Mouse (Mus musculus) heart, adult 8-10 months (tissue): ENCODE results near the gene Tdg. TPM values are rescaled to one million over a fixed set of nuclear protein-coding genes. Genes with fewer than 3 reads are reported as not detected.

ENCODE experiments used
- DNase-seq: peaks from one replicate; pipeline ENCODE4 v3.0.0; 2022; ENCODE audit warnings: low spot score
- total RNA-seq, 4 experiments: library from RNA; stranded (reverse); gene quantifications; 2 replicates each; pipeline ENCODE4 v1.2.4; 2022

Tdg gene
- total RNA-seq, 4 experiments from 2014 or later: 8.4 to 11.0 (median 9.4) TPM

DNA sequence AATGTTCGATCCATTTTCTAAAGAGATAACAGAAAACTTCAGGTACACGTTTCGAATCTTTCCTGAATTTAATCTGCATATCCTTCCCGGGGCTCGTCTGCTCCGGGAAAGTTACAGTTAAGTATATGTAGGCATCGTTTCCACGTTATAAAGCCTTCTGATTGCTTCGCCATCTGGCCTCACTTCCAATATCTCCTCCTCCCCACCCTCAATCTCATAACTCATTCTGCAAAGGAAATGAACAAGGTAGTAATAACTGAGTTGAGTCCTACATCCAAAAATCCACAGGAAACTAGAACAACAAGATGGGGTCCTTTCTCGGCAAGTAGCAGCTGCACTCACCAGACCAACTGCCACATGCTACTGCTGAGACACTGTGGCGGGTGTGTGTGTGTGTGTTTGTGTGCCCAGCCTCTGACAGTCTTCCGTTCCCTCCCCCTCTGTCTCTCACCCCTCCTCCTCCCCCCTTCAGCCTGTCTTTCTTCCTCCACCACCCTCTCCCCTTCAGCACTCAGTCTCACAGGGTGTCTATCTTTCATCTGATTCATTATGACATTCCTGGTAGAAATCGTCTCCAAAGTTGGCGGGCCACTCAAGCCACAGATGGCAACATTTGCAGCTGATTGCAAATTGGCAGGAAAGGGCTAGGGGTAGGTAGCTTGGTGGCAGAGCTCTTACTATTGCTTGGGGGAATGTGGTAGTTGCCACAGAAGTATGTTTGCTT lies 32.8 kb downstream of the Tdg start:
- no peak for DNase-seq

DNA sequence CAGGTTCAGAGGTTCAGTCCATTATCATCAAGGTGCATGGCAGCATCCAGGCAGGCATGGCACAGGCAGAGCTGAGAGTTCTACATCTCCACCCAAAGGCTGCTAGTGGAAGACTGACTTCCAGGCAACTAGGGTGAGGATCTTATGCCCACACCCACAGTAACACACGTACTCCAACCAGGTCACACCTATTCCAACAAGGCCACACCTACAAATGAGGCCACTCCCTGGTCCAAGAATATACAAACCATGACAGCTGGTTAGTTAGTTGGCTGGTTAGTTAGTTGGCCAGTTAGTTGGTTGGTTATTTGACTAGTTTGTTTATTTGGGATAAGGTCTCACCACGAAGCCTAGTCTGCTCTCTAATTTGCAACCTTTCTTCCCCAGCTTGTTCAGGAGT lies 33.7 kb downstream of the Tdg start:
- no peak for DNase-seq

DNA sequence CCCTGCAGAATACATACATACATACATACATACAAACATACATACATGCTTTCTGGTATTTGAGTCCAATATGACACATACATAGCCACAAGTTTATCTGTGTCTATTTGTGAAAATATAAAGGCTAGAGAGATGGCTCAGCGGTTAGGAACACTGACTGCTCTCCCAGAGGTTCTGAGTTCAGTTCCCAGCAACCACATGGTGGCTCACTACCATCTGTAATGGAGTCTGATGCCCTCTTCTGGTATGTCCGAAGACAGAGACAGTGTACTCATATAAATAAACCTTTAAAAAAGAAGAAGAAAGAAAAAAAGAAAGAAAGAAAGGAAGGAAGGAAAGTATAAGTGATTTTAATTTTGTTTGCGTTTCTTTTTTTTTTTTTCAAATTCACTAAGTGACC lies 36.3 kb downstream of the Tdg start:
- no peak for DNase-seq

DNA sequence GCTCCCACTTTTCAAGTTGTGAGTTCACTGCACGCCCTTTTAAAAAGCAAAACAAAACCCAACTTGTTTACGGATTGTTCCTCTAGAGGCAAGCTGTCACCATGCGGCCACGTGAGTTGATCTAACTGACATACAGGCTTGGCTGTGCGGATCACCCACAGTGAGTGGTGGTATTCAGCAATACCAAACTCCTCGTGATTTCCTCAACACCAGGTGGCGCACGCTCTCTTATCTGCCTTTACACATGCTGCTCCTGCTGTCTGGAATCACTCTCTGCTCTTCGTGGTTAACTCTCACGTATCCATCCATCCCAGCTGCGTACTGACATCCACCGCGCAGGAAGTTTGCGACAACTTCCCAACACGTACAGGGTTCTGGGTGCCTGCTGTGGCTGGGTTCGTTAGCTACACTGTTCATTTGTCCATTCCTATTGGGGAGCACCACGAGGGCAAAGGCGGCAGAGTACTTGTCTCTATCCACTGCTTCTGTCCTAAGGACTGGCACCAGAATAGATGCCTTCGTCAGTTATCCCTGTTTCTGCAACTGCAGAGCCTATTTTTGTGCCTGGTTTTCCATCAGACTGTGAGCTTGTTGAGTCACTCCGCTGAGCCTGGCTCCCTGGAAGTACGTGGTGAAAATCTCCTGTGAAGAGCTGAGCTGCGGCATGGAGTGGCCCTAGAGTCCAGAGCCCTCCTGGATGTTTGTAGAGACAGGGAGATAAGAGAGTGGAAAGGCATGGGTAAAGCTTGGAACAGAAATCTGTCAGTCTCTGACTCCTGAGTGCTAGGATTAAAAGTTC lies 37.0 kb downstream of the Tdg start:
- DNase-seq: peak; percentile 83

DNA sequence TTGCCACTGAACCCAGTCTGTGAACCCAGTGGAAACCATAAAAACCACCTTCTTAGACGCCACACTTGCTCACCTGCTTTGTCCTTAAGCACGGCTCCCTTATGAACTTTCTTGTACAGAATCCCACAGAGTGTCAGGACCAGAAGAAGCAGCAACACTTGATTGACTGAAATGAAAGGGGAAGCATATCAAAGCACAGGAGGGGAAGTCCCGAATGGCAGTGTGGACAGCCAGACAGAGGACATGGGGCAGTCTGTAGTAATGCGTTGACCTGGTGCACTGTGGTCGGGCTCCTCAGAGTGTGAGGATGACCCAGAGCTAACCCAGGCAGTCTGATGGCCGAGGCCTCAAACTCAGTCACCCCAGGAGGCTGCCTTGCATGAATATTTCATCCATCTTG lies 40.6 kb downstream of the Tdg start:
- no peak for DNase-seq

DNA sequence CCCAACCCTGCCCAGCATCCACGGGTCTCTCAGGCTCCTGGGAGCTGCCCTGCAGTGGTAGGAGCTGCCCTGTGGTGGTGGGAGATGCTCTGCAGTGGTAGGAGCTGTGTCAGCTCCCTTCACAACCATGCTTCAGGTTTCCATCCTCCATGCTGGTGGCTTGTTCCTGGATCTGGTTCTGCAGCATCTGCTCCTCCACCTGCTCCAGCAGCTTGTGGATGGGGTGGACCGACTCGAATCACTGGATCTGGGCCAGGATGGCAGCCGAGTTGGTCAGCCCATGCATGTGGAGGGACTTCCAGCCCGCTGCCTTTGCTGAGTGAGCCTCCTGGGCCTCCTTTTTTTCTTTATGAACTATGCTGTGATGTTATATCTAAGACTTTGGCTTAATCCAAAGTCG lies 47.3 kb downstream of the Tdg start:
- DNase-seq: no peak

DNA sequence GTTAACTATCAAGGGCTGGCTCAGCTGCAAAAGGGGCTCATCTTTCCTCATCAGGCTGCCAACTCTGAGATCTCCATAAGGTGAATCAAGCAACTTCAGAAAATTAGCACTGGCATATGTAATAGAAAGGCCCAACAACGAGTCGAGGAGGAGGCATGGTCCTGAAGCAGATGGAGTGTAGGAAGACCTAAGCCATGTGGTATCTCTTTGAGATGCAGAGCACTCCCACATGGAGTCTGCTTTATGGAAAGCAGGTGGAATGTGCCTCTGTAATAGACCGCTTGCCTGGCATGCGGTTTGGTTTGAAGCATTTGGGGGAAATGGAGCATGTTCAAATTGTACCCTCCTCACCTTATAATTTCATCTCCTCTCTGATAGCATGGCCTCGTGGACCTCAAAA lies 51.1 kb downstream of the Tdg start:
- DNase-seq: no peak

DNA sequence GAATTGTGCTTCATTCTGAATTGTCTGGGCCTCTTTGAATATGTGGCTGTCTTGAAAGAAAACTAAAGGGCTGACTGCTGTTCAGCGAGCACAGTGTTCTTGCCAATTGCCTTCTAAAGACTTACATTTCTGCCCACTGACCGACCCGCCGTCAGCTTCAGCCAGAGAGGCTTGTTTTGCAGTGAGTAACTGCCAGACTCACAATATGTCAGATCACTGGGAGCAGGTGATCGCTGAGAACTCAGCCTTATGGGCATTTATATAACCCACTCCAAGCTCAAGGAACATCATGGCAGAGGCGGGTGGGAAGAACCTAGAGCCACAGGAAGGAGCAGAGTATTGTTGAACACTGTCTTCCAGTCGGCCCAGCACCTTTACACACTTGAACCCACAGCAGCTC lies 52.0 kb downstream of the Tdg start:
- DNase-seq: no peak

DNA sequence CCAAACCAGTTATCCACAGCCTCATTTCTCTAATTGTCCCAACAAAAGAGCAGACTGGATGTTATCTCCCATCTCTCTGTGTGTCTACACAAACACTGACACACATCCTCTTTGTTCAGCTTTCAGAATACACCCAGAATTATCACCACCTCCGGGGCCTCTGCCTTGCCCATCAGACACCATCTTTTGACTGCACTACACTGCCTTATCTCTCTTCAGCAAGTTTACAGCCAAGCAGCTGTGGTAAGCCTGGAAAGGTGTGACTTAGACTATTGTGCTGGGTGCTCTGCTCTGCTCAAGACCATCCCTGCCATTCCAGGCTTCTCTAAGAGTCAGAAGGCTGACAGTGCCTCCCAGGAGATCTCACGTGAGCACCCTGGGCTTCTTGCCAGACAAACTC lies 55.8 kb downstream of the Tdg start:
- no peak for DNase-seq

DNA sequence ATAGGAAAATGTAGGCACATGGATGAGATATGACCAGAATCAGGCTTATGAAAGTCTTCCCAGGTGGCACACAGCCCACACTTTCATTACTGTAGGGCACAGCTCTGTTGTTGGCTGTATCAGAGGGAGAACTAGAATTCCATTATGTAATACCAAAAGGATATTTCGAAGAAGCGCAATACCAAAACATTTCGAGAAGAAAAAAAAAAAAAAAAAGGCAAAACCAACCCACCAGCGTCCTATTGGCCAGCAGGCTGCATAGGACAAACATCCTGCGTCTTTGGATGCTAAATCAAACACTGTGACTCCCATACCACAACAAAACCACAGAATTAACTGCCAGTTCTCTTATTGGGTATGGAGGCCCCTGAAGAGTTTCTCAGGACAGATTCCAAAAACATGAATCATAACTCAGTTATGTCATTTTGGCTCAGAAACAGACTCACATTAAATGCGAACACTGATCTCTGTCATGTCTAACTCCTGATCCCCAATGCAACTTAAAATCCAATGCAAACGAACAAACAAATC lies 60.1 kb downstream of the Tdg start:
- peak; percentile 47 for DNase-seq

DNA sequence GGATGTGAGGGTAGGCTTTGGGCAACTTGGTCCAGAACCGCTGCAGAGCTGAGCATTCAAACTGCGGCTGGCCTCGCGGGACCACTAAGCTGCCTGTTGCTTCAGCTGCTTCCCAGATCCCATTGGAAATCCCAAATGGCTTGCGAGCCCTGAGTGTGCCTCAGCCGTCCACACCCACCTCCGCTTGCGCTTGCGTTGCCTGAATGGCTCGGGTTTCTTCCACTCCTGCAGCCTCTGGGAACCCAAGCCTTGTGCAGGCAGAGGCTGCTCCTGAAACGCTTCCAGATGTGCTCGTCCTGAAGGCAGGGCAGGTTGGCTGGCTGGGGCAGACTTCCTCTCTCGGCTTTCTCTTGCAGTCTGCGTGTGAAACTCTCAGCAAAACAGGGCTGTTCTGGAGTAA lies 60.9 kb downstream of the Tdg start, which contains the start of gene Glt8d2:
Gene Glt8d2 (minus strand): TSS at position 157 of the 400 bp plus-strand sequence.
- DNase-seq: peak; percentile 68

DNA sequence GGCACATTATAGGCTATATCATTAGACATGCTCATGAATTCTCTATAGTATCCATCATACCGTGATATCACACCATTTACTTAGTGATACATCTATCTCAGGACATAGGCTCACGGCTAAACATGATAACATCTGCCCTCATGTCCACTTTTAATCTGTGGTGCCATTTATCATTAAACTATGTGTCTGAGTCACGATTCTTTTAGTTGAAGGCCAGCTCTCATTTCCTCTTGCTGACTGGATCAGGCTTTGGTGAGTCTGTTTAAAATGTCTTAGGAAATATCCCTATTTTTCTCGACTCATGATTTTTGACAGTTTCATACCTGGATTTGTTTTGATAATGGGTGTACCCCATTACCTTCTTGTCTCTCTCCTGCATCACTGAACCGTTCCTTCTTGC lies 66.3 kb downstream of the Tdg start, which contains the start of gene Hcfc2:
Gene Hcfc2 (plus strand): TSS at position 205 of the 400 bp plus-strand sequence.
- DNase-seq: no peak

DNA sequence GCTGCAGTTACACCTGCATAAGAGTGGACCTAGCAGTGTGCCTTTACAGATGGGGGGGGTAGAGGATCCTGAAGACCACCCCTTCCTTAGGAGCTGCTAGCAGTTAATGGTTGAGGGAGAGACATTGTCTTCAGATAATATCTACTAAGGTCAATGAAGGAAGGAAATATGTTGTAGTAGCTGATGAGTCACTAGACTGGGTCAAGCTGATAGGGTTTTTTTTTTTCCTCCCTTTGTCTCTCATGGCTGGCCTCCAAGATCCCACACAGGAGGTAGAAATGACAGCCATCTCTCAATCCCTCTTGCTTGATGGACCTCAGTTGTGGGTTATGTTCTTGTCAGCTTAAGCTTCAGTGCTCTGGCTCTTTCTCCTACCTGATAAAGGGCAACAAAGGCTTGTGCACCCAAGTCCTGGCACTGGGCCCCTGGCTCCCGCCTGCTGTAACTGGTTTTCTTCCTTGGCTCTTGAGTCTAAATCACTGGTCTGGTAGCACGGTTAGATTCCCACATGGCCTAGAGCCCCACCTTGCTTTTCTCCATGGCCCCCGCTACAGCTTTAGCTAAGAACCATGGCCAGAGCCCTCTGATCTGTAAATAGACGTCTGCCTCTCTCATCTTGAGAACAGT lies 66.9 kb downstream of the Tdg start:
- peak; percentile 29 for DNase-seq

DNA sequence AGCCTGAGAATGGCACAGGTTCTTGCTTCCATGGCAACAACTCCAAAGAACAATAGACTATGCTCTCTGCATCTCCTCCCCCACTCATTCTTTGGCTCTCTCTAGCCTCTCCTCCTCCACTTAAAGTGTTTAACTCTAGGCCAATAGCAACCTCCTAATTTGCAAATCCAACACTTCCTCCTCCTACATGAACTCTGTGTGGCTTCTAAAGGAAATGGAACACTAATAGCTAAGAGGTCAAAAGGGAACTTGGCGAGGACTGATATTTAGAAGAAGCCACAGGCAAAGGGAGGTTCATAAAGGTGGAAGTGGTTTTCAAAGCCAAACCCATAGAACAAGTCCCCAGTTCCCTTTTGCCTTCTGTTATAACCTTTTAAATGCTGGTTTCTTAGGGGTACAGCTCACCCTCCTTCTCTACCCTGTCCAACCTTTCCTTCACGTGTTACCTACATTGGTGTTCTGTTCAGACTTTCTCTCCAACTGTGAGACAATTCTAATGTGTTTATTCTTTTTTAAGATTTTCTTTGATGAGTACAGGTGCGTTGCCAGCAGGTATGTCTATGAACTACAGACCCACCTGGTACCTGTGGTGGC lies 67.8 kb downstream of the Tdg start:
- DNase-seq: peak; percentile 52

DNA sequence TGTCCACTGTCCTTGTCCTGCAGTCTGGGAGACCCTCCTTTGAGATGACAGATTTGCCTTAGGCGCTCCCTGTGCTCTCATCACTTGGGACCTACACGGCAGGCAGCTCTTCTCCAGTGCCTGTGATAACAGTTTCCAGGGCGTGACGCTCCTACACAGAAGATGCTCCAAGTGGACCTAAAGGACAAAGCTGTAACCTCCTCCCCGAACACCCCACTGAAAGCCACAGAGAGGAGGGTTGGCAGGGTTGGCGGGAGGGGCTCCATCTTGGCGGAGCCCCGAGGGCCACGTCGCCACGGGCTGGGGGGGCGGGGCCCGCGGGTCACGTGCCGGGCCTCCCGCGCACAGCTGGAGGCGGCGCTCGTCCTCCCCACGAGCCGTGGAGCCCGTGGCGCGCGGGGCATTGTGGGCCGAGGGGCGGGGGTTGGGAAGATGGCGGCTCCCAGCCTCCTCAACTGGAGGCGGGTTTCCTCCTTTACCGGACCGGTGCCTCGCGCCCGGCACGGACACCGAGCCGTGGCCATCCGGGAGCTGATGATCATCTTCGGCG lies 69.2 kb downstream of the Tdg start:
- DNase-seq: peak; percentile 88

DNA sequence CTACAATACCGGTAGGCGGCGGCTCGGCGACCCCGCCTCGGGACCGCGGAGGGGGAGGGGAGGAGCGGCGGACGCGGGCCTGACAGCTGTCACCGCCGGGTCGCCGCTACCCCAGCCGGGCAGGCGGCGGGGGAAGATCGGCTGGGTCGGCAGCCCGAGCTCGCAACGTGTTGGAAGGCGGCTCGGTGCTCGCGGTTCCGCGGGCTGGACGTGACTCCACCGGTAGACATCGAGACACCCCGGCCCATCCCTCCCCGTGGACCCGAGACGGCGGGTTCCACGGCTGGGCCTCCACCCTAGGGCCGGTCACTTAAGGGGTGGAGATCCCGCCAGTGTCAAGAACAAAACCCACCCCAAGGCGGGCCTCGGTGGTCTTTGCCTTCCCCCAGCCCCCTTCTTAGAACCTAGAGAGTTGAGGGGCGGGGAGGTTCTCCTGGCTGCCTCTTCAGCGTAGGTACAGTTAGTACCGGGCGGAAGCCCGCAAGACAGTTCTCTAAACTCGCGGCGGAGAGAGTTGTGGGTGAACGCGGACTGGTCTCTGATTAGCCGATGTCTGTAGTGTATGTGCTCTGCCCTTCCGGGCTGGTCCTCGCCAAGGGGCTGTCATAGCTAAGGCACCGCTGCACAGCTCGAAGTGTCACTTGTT lies 69.8 kb downstream of the Tdg start:
- no peak for DNase-seq

Other genes with a start within 250 kb of the Tdg start
- gene Gm1553, start 137.2 kb upstream of the Tdg start, total RNA-seq: not detected
- 10 to 100 TPM; 24.3 to 33.8 (median 28.9) TPM for gene 1190007I07Rik, start 6.6 kb upstream of the Tdg start, total RNA-seq
- gene Glt8d2, start 60.8 kb downstream of the Tdg start, total RNA-seq: 1 to 10 TPM; 1.9 to 3.9 (median 3.1) TPM
- gene Hcfc2, start 66.3 kb downstream of the Tdg start, total RNA-seq: 10 to 100 TPM; 26.1 to 34.0 (median 27.8) TPM
- 10 to 100 TPM; 13.0 to 16.0 (median 14.5) TPM for gene Nfyb, start 134.3 kb downstream of the Tdg start, total RNA-seq
- 10 to 100 TPM; 57.3 to 65.7 (median 59.4) TPM for gene Txnrd1, start 204.1 kb downstream of the Tdg start, total RNA-seq
- gene Eid3, start 236.8 kb downstream of the Tdg start, total RNA-seq: 1 to 10 TPM in 1 of 4 experiments, under 1 TPM in 3; 0.40 to 1.9 (median 0.58) TPM